Mouse (Mus musculus) liver, embryonic 15.5 days (tissue): ENCODE measurements around the gene Pramel7. TPM values are rescaled to one million over a fixed set of nuclear protein-coding genes. Genes with fewer than 3 reads are reported as not detected.

ENCODE experiments used
- ATAC-seq: fragments of 200-750 bp; cut with Nextera tagmentation; 2 replicates; pipeline ENCODE4 v1.8.0; 2017; ENCODE audit warnings: moderate number of reproducible peaks, mild to moderate bottlenecking, moderate library complexity; ENCODE audit not compliant: insufficient read depth
- H3K27ac ChIP-seq: fragments of 300-500 bp; sonication (generic); replicated peaks from 2 replicates; pipeline ENCODE4 v1.5.1; 2015; ENCODE audit warnings: mild to moderate bottlenecking, inconsistent platforms
- H3K27me3 ChIP-seq: fragments of 300-500 bp; sonication (generic); 2 replicates; pipeline ENCODE4 v1.6.1; 2015; ENCODE audit warnings: mild to moderate bottlenecking, inconsistent platforms
- H3K36me3 ChIP-seq: fragments of 300-500 bp; sonication (generic); replicated peaks from 2 replicates; pipeline ENCODE4 v1.6.1; 2015; ENCODE audit warnings: moderate library complexity, mild to moderate bottlenecking, inconsistent platforms
- H3K4me1 ChIP-seq: fragments of 300-500 bp; sonication (generic); replicated peaks from 2 replicates; pipeline ENCODE4 v1.6.1; 2015; ENCODE audit warnings: inconsistent platforms
- H3K4me2 ChIP-seq: fragments of 300-500 bp; sonication (generic); 2 replicates; pipeline ENCODE4 v1.6.1; 2015; ENCODE audit warnings: moderate library complexity, mild to moderate bottlenecking, inconsistent platforms
- H3K4me3 ChIP-seq: fragments of 300-500 bp; sonication (generic); replicated peaks from 2 replicates; pipeline ENCODE4 v1.5.1; 2015; ENCODE audit warnings: mild to moderate bottlenecking, inconsistent platforms
- H3K9ac ChIP-seq: fragments of 300-500 bp; sonication (generic); 2 replicates; pipeline ENCODE4 v1.6.1; 2015; ENCODE audit warnings: moderate library complexity, mild to moderate bottlenecking, inconsistent platforms
- H3K9me3 ChIP-seq: fragments of 300-500 bp; sonication (generic); replicated peaks from 2 replicates; pipeline ENCODE4 v1.6.1; 2016; ENCODE audit warnings: inconsistent platforms
- WGBS: fragments of 180-500 bp; shearing (Covaris S2); methylation state at CpG from one replicate; pipeline ENCODE4 v1.1.7; 2015; ENCODE audit warnings: mixed read lengths; ENCODE audit not compliant: insufficient replicate concordance; 5-methylcytosine and 5-hydroxymethylcytosine counted together
- polyA plus RNA-seq: library from polyadenylated mRNA; unstranded; fragments of >200 nt; fragmentation: Nextera tagmentation; extraction: Ambion mirVana; gene quantifications from 2 replicates; pipeline ENCODE4 v1.2.1, GENCODE M21; 2015

The Pramel7 gene
- polyA plus RNA-seq, 1 experiment from 2014 or later, result not detected

DNA sequence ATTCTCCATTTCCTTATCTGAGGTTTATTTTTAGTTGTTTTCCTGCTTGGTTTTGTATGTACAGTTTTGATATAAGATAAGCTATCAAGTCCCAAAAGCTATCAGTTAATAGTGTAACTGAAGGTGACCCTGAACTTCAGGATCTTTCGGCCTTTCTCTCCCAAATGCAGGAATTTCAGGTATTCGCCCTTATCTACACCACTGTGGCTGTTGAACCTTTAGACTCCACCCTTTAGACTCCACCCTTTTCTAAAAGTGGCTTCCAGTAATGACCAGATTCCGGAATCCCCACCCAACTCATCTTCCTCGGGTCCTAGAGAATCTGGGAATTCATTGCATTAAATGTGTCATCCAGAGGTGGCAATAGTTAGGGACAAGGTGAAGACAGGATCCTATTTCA is 15.7 kb downstream of the Pramel7 start:
- Histone ChIP-seq H3K4me1 (no peaks in the 10 kb centered on the region), H3K36me3 (no peaks in the 10 kb centered on the region), H3K9ac (no peak overlapping the region), H3K9me3 (no peaks in the 10 kb centered on the region), H3K27me3 (no peaks in the 10 kb centered on the region), H3K4me3 (no peak overlapping the region), H3K27ac (no peak overlapping the region), H3K4me2 (no peak overlapping the region)
- 55% methylated on average over 4 of the region's 4 CpGs for WGBS
- no peak for ATAC-seq

DNA sequence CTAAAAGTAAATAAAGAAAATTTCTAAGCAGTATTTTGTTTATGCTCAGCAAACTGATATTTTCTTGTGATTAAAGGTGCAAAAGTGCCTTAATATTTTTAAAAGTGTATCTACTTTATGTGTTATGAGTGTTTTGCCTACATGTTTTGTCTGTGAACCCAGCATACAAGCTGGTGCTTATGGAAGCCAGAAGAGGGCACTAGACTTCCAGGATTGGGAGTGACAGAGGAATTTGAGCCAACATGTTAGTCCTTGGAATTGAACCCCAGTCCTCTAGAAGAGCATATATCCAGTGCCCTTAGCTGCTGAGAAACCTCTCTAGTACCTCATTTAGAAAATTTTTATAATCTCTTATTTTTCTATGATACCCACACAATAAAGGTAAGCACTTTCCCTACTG is 16.7 kb downstream of the Pramel7 start:
- H3K36me3 ChIP-seq, result no peaks in the 10 kb centered on the region
- H3K4me1 ChIP-seq, result no peaks in the 10 kb centered on the region
- no peak overlapping the region for H3K4me3 ChIP-seq
- no peaks in the 10 kb centered on the region for H3K9me3 ChIP-seq
- no peak overlapping the region for H3K9ac ChIP-seq
- ATAC-seq, result no peak
- no peak overlapping the region for H3K4me2 ChIP-seq
- H3K27ac ChIP-seq, result no peak overlapping the region
- H3K27me3 ChIP-seq, result no peaks in the 10 kb centered on the region

DNA sequence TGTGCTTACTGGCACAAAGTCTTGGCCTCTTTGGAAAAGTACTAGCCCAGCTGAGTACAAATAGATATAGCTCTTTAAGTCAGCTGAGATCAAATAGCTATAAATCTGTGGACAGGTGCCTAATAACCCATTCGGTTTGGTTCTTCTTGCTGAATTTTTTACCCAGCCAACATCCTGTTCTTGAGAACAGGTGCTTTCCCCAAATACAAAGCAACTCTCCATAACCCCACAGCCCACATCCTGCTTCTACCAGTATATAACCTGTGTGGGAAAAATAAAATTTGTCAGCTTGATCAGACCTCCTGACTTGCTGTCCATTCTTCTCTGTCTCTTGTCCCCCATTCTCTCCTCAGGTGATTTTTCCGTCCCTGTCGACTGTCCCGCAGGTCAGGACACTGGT is 35.1 kb downstream of the Pramel7 start:
- Histone ChIP-seq H3K9me3 (no peaks in the 10 kb centered on the region), H3K4me1 (no peaks in the 10 kb centered on the region), H3K27me3 (no peaks in the 10 kb centered on the region), H3K9ac (no peak overlapping the region), H3K4me2 (no peak overlapping the region), H3K4me3 (no peak overlapping the region), H3K27ac (no peak overlapping the region), H3K36me3 (no peaks in the 10 kb centered on the region)
- ATAC-seq, result no peak
- WGBS, result 68% methylated on average over 4 of the region's 4 CpGs

DNA sequence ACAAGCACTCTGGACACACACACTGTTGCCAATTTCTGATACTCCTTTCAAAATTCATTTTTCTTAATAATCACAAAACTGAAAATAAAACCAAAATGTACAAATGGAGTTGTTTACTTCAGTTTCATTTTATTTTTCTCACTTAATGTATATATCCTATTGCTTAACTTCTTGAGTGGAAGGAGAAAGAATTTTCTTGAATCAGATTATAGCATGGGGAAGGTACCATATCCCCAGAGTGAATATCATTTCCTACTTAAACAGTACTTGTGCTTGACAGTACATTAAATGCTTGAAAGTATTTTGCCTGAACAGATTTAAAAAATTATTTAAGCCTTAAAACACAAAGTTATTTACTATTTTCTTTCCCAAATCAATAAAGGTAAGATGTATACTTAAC is 43.2 kb downstream of the Pramel7 start, which contains the start of gene Olfr1126:
Gene Olfr1126, plus strand, starts transcription at position 301 of the 400 bp plus-strand sequence.
- Histone ChIP-seq H3K4me3 (no peak within 1 kb of the TSS), H3K9ac (no peak within 1 kb of the TSS), H3K4me1 (no peaks in the 10 kb centered on the region), H3K27ac (no peak within 1 kb of the TSS), H3K9me3 (no peaks in the 10 kb centered on the region), H3K4me2 (no peak within 1 kb of the TSS), H3K27me3 (no peaks in the 10 kb centered on the region), H3K36me3 (no peaks in the 10 kb centered on the region)
- no peak for ATAC-seq

Other genes with a start within 250 kb of the Pramel7 start
- gene Olfr1115, start 249.1 kb downstream of the Pramel7 start, polyA plus RNA-seq, result not detected in 2 replicates
- gene Olfr1116, start 229.6 kb downstream of the Pramel7 start, polyA plus RNA-seq, result not detected in 2 replicates
- not detected in 2 replicates for gene Olfr1118, start 189.5 kb downstream of the Pramel7 start, polyA plus RNA-seq
- gene Olfr1120, start 142.3 kb downstream of the Pramel7 start, polyA plus RNA-seq, result not detected in 2 replicates
- gene Olfr1121, start 127.2 kb downstream of the Pramel7 start, polyA plus RNA-seq, result not detected in 2 replicates
- gene Olfr1122, start 111.2 kb downstream of the Pramel7 start, polyA plus RNA-seq, result not detected in 2 replicates
- gene Olfr1123, start 80.5 kb downstream of the Pramel7 start, polyA plus RNA-seq, result not detected in 2 replicates
- gene Olfr1124, start 66.8 kb downstream of the Pramel7 start, polyA plus RNA-seq, result not detected in 2 replicates
- gene Olfr1126, start 43.1 kb downstream of the Pramel7 start, polyA plus RNA-seq, result not detected in 2 replicates
- gene Pramel6, start 9.5 kb upstream of the Pramel7 start, polyA plus RNA-seq, result not detected in 2 replicates
- gene Olfr153, start 34.7 kb upstream of the Pramel7 start, polyA plus RNA-seq, result not detected in 2 replicates
- not detected in 2 replicates for gene Olfr1128, start 48.4 kb upstream of the Pramel7 start, polyA plus RNA-seq
- gene Olfr1129, start 76.8 kb upstream of the Pramel7 start, polyA plus RNA-seq, result not detected in 2 replicates
- not detected in 2 replicates for gene Olfr1130, start 109.1 kb upstream of the Pramel7 start, polyA plus RNA-seq
- not detected in 2 replicates for gene Olfr1131, start 130.0 kb upstream of the Pramel7 start, polyA plus RNA-seq
- not detected in 2 replicates for gene Olfr1132, start 140.4 kb upstream of the Pramel7 start, polyA plus RNA-seq
- not detected in 2 replicates for gene Olfr1133, start 150.3 kb upstream of the Pramel7 start, polyA plus RNA-seq
- gene Olfr1134, start 161.4 kb upstream of the Pramel7 start, polyA plus RNA-seq, result not detected in 2 replicates
- gene Olfr1135, start 176.6 kb upstream of the Pramel7 start, polyA plus RNA-seq, result not detected in 2 replicates
- gene Olfr1136, start 196.9 kb upstream of the Pramel7 start, polyA plus RNA-seq, result not detected in 2 replicates
- gene Olfr1137, start 216.1 kb upstream of the Pramel7 start, polyA plus RNA-seq, result not detected in 2 replicates
- not detected in 2 replicates for gene Olfr1138, start 242.9 kb upstream of the Pramel7 start, polyA plus RNA-seq
- gene Olfr1140, start 246.7 kb upstream of the Pramel7 start, polyA plus RNA-seq, result not detected in 2 replicates